Mouse (Mus musculus) CH12.LX (cell line): ENCODE results near the gene Igsf8.

Experiments used
- CHD1 ChIP-seq: IDR thresholded peaks from 2 replicates; pipeline ENCODE4 v1.6.1; 2012; ENCODE audit warnings: low read depth, low read length, improper control_type of control experiment, inconsistent platforms
- CHD2 ChIP-seq: IDR thresholded peaks from 2 replicates; pipeline ENCODE4 v1.6.1; 2011; ENCODE audit warnings: low read length, improper control_type of control experiment
- CTCF ChIP-seq, 2 experiments: IDR thresholded peaks in 1 of 2; conservative IDR thresholded peaks in 1 of 2; 2 replicates each; pipeline ENCODE4 v1.5.1; 2011 to 2012; ENCODE audit warnings: low read depth in 2 of 2, low read length in 2 of 2, improper control_type of control experiment in 1 of 2, inconsistent platforms in 1 of 2, mild to moderate bottlenecking in 1 of 2, moderate library complexity in 1 of 2
- IRF4 ChIP-seq: IDR thresholded peaks from 2 replicates; pipeline ENCODE4 v1.6.1; 2014; ENCODE audit warnings: low read depth, mild to moderate bottlenecking, inconsistent platforms, low read length, improper control_type of control experiment
- MAFK ChIP-seq: IDR thresholded peaks from 2 replicates; pipeline ENCODE4 v1.6.1; 2011; ENCODE audit warnings: low read length, improper control_type of control experiment; ENCODE audit not compliant: insufficient replicate concordance
- MAX ChIP-seq: IDR thresholded peaks from 2 replicates; pipeline ENCODE4 v1.6.1; 2011; ENCODE audit warnings: low read length, improper control_type of control experiment
- PAX5 ChIP-seq: IDR thresholded peaks from 2 replicates; pipeline ENCODE4 v1.6.1; 2012; ENCODE audit warnings: low read length, inconsistent platforms, mixed read lengths
- RCOR1 ChIP-seq: conservative IDR thresholded peaks from 2 replicates; pipeline ENCODE4 v1.6.1; 2012; ENCODE audit warnings: low read depth, mild to moderate bottlenecking, inconsistent platforms, low read length, improper control_type of control experiment
- SIN3A ChIP-seq: IDR thresholded peaks from 2 replicates; pipeline ENCODE4 v1.6.1; 2012; ENCODE audit warnings: low read length, improper control_type of control experiment, inconsistent platforms
- USF2 ChIP-seq: conservative IDR thresholded peaks from 2 replicates; pipeline ENCODE4 v1.6.1; 2011; ENCODE audit warnings: low read depth, low read length, improper control_type of control experiment
- ZKSCAN1 ChIP-seq: IDR thresholded peaks from 2 replicates; pipeline ENCODE4 v1.6.1; 2012; ENCODE audit warnings: low read depth, inconsistent platforms, low read length, improper control_type of control experiment, borderline replicate concordance
- ZNF384 ChIP-seq: IDR thresholded peaks from 2 replicates; pipeline ENCODE4 v1.6.1; 2012; ENCODE audit warnings: low read depth, low read length, improper control_type of control experiment, inconsistent platforms

DNA sequence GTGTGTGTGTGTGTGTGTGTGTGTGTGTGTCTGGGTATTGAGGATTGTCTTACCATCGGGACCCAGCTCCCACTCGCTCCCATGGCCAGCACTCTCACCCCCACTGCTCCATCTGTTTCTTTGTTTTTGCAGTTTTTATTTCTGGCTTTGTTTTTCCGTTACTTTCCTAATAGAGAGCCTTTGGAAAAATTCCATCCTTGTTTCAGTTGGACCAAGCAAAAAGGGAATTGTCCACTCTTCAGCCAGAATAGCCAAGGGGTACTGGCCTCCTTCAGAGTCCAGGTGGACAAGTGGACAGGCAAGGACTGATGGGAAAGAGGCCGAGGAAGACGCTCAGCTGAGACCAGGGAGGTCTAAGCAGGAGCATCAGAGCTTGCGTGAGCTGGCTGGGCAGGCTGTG lies 45.4 kb downstream of the Igsf8 start:
- TF ChIP-seq IRF4 (no peak), CHD1 (no peak), MAFK (no peak), CTCF (conservative IDR thresholded peaks at IDR 0.05 in 1 of 2, IDR thresholded peaks at IDR 0.05 in 1 of 2; ENCODE audit: low read depth in 2 of 2, low read length in 2 of 2) (no peak), ZNF384 (no peak), SIN3A (no peak), MAX (no peak), USF2 (no peak), ZKSCAN1 (no peak), PAX5 (no peak), RCOR1 (no peak), CHD2 (no peak)
